In the genomic region with DNA sequence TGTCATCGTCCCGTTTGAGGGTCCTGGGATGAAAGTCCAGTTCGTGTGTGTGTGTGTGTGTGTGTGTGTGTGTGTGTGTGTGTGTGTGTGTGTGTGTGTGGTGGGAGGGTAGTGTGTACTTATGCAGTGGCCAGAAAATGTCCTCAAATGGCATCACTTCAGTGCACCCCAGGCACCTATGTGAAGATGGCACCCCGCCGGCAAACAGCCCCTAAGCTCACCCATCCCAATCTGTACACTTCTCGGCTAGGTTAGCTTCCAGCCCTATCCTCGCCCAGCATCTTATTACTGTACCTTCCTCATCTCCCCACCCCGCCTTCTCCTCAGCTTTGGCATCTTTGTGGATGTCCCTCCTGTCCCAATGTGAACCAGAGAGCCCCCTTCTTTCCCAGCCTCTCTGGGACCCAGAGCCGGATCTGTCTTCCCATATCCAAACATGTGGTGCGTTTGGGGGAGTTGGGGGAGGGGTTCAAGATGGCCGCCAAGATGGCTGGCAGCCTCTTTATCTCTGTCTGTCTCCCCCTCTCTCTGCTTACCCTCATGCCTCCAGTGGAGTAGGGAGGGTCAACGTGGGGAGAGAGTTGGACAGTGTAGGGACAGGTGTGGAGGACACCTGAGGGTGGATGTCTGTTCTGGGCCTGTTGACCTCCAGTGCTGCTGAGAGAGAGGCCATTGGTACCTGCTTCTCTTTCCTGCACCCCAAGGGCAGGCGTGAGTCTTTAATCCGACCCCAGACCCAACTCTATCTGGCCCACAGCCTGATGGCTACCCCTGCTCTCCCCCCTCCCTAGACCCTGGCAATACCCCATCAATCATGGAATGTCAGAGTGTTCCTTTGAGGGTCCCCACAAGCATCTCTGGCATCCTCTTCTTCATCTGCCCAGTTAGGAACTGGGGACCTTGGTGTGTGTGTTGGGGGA, we compare ENCODE assay signal across 9 mouse cellular contexts. TPM values are rescaled to one million over a fixed set of nuclear protein-coding genes. Genes with fewer than 3 reads are reported as not detected.
A peak's percentile ranks its signal among the peaks of the same experiment; 100 is the strongest.
DNase-seq lines count a peak whose midpoint lies in the region; ATAC-seq and TF ChIP-seq lines count a peak whose summit lies in the region.
"Had no signal": no experiment of that assay in that cellular context is flagged by ENCODE, and none has a peak within 500 bp of the region (broad histone marks: within the 10 kb centered on the region; RNA-seq: fewer than 3 reads in every experiment).

No protein-coding gene starts in this region.

- no peak overlapping the region for H3ac ChIP-seq in C2C12 (ENCODE audit: control insufficient read depth, insufficient read length, low read depth)

- no peak for ATAC-seq in heart, embryonic 11.5 days (replicated peaks; ENCODE audit: insufficient number of reproducible peaks, low FRiP score, low TSS enrichment)
- ATAC-seq in embryonic facial prominence, embryonic 13.5 days (ENCODE audit: insufficient number of reproducible peaks, insufficient read depth, low FRiP score, low TSS enrichment, low read depth): no peak
- no peak for ATAC-seq in limb, embryonic 13.5 days (ENCODE audit: low FRiP score, low read depth)

- peak overlapping the region; percentile 98 for H3K4me2 ChIP-seq in heart, embryonic 11.5 days
- peak overlapping the region; percentile 74 for H3K4me2 ChIP-seq in embryonic facial prominence, embryonic 13.5 days
- H3K4me2 ChIP-seq in limb, embryonic 13.5 days (replicated peaks): peak overlapping the region; percentile 83

- no peaks in the 10 kb centered on the region for H3K79me3 ChIP-seq in C2C12 (ENCODE audit: low read depth)

- H3K79me2 ChIP-seq in C2C12 (ENCODE audit: control insufficient read depth, insufficient read depth): no peaks in the 10 kb centered on the region

- no peaks in the 10 kb centered on the region for H3K36me3 ChIP-seq in heart, embryonic 11.5 days (ENCODE audit: control insufficient read depth, insufficient read depth, low read length)
- H3K36me3 ChIP-seq in C2C12 (ENCODE audit: control insufficient read depth, insufficient read depth): no peaks in the 10 kb centered on the region
- H3K36me3 ChIP-seq in embryonic facial prominence, embryonic 13.5 days: peaks cover 14% of the 10 kb centered on the region
- H3K36me3 ChIP-seq in limb, embryonic 13.5 days: peaks cover 15% of the 10 kb centered on the region
- H3K36me3 ChIP-seq in small intestine, adult 2 months (ENCODE audit: control insufficient read depth, insufficient read depth, low read length): no peaks in the 10 kb centered on the region

- no peak for DNase-seq in heart, postnatal 4 days
- DNase-seq in urinary bladder, postnatal 4 days (ENCODE audit: low spot score in 2 of 2): no peak
- DNase-seq in adrenal gland, postnatal 4 days (ENCODE audit: low spot score in 2 of 2): no peak

- no peak overlapping the region for H3K27ac ChIP-seq in heart, embryonic 11.5 days (ENCODE audit: low read depth, low read length)
- H3K27ac ChIP-seq in embryonic facial prominence, embryonic 13.5 days: peak overlapping the region; percentile 98
- H3K27ac ChIP-seq in limb, embryonic 13.5 days: peak overlapping the region; percentile 99; the same call in 1 of the 2 replicates
- no peak overlapping the region for H3K27ac ChIP-seq in small intestine, adult 2 months (ENCODE audit: insufficient read depth, low read depth, low read length)

- H3K9ac ChIP-seq in heart, embryonic 11.5 days (ENCODE audit: low read depth, low read length): peak overlapping the region; percentile 88; the same call in 1 of the 2 replicates
- peak overlapping the region; percentile 94 for H3K9ac ChIP-seq in embryonic facial prominence, embryonic 13.5 days
- H3K9ac ChIP-seq in limb, embryonic 13.5 days: peak overlapping the region; percentile 94

- H3K4me3 ChIP-seq in heart, embryonic 11.5 days (ENCODE audit: low read depth, low read length): peak overlapping the region; percentile 89
- peak overlapping the region; percentile 41 for H3K4me3 ChIP-seq in C2C12 (ENCODE audit: insufficient read depth, poor library complexity, severe bottlenecking)
- peak overlapping the region; percentile 97 for H3K4me3 ChIP-seq in embryonic facial prominence, embryonic 13.5 days
- peak overlapping the region; percentile 99 for H3K4me3 ChIP-seq in limb, embryonic 13.5 days
- peak overlapping the region; percentile 77 for H3K4me3 ChIP-seq in small intestine, adult 2 months (ENCODE audit: low read depth, low read length)

- no peak for TF ChIP-seq CTCF in C2C12 (IDR thresholded peaks at IDR 0.05; ENCODE audit: control insufficient read depth, insufficient read depth, insufficient read length)
- TF ChIP-seq CTCF in small intestine, adult 2 months (IDR thresholded peaks at IDR 0.05; ENCODE audit: extremely low read depth, insufficient read length, insufficient replicate concordance, low read depth, low read length): no peak

- TF ChIP-seq POLR2A in small intestine, adult 2 months (IDR thresholded peaks at IDR 0.05; ENCODE audit: low read depth, low read length): no peak

- peaks cover 4% of the 10 kb centered on the region for H3K27me3 ChIP-seq in heart, embryonic 11.5 days (ENCODE audit: control insufficient read depth, insufficient read depth, low read length)
- no peaks in the 10 kb centered on the region for H3K27me3 ChIP-seq in C2C12 (ENCODE audit: control insufficient read depth, insufficient read depth, insufficient read length)
- H3K27me3 ChIP-seq in embryonic facial prominence, embryonic 13.5 days: 0 out of 2 replicates have a peak, but pooled peaks cover 3% of the 10 kb centered on the region
- no peaks in the 10 kb centered on the region for H3K27me3 ChIP-seq in limb, embryonic 13.5 days
- H3K27me3 ChIP-seq in small intestine, adult 2 months (ENCODE audit: control insufficient read depth, insufficient read depth, low read length): peaks cover 20% of the 10 kb centered on the region

- peaks cover 51% of the 10 kb centered on the region for H3K4me1 ChIP-seq in heart, embryonic 11.5 days (ENCODE audit: control insufficient read depth, insufficient read depth, low read length)
- peaks cover 66% of the 10 kb centered on the region for H3K4me1 ChIP-seq in embryonic facial prominence, embryonic 13.5 days
- H3K4me1 ChIP-seq in limb, embryonic 13.5 days: peaks cover 72% of the 10 kb centered on the region
- H3K4me1 ChIP-seq in small intestine, adult 2 months (ENCODE audit: control insufficient read depth, insufficient read depth, insufficient read length, low read length): peaks cover 3% of the 10 kb centered on the region; the same call in 1 of the 2 replicates

- WGBS in heart, embryonic 11.5 days (ENCODE audit: insufficient replicate concordance): 7% methylated on average over 14 of the region's 14 CpGs
- 9% methylated on average over 14 of the region's 14 CpGs for WGBS in embryonic facial prominence, embryonic 13.5 days
- 13% methylated on average over 14 of the region's 14 CpGs for WGBS in limb, embryonic 13.5 days
- WGBS in small intestine, adult 2 months: 27% methylated on average over 14 of the region's 14 CpGs

- H3K9me3 ChIP-seq in heart, embryonic 11.5 days (replicated peaks; ENCODE audit: control insufficient read depth, low read length): no peaks in the 10 kb centered on the region
- no peaks in the 10 kb centered on the region for H3K9me3 ChIP-seq in embryonic facial prominence, embryonic 13.5 days
- H3K9me3 ChIP-seq in limb, embryonic 13.5 days: no peaks in the 10 kb centered on the region
- H3K9me3 ChIP-seq: G1E had no signal

TF ChIP-seq in C2C12, 6 proteins besides CTCF, POLR2A, EP300 and RAD21:
- no peak for TF ChIP-seq MYOD1 (IDR thresholded peaks at IDR 0.05; ENCODE audit: control insufficient read depth, insufficient read length, low read depth)
- TF ChIP-seq MYOG (IDR thresholded peaks at IDR 0.05; ENCODE audit: control insufficient read depth, extremely low read depth, insufficient read length): no peak
- TF ChIP-seq CEBPB (IDR thresholded peaks at IDR 0.05; ENCODE audit: low read depth): no peak
- no peak for TF ChIP-seq USF1 (IDR thresholded peaks at IDR 0.05; ENCODE audit: low read depth)
- no peak for TF ChIP-seq FOSL1 (IDR thresholded peaks at IDR 0.05; ENCODE audit: insufficient read depth, low read length, poor library complexity, severe bottlenecking)
- no peak for TF ChIP-seq MAX (IDR thresholded peaks at IDR 0.05)
TF ChIP-seq in C2C12: peak in this region for 0.

RNA-seq across cellular contexts. Expression of a gene that starts 1.9 kb away (rescaled TPM):
- polyA plus RNA-seq in heart, embryonic 11.5 days (2014; fragmentation: Nextera tagmentation; extraction: Ambion mirVana): 10.2 and 13.5 TPM in 2 replicates
- total RNA-seq in heart, postnatal 4 days (2021): 10 to 100 TPM; 37.5 to 39.8 TPM
- polyA plus RNA-seq in C2C12 (2012; fragmentation: generic; extraction: Trizol): 16.6 TPM
- 30.5 and 31.6 TPM in 2 replicates for polyA plus RNA-seq in embryonic facial prominence, embryonic 13.5 days (2015; fragmentation: Nextera tagmentation; extraction: Ambion mirVana)
- 28.1 and 29.3 TPM in 2 replicates for polyA plus RNA-seq in limb, embryonic 13.5 days (2015; fragmentation: Nextera tagmentation; extraction: Ambion mirVana)
- polyA plus RNA-seq in small intestine, adult 2 months (2012; rRNA removed): 16.0 and 19.1 TPM in 2 replicates
- 100 to 1,000 TPM; 103 to 109 TPM for total RNA-seq in adrenal gland, postnatal 4 days (2021)

RNA-seq across cellular contexts. Expression of a gene that starts 53.2 kb away (rescaled TPM):
- 0.58 and 0.76 TPM in 2 replicates for polyA plus RNA-seq in heart, embryonic 11.5 days (2014; fragmentation: Nextera tagmentation; extraction: Ambion mirVana)
- under 1 TPM; 0.27 to 0.41 TPM for total RNA-seq in heart, postnatal 4 days (2021)
- polyA plus RNA-seq in C2C12 (2012; fragmentation: generic; extraction: Trizol): 0.08 TPM
- polyA plus RNA-seq in embryonic facial prominence, embryonic 13.5 days (2015; fragmentation: Nextera tagmentation; extraction: Ambion mirVana): 0.55 and 0.63 TPM in 2 replicates
- 0.40 and 0.43 TPM in 2 replicates for polyA plus RNA-seq in limb, embryonic 13.5 days (2015; fragmentation: Nextera tagmentation; extraction: Ambion mirVana)
- 0.43 and 0.44 TPM in 2 replicates for polyA plus RNA-seq in small intestine, adult 2 months (2012; rRNA removed)
- under 1 TPM; 0.62 to 0.70 TPM for total RNA-seq in adrenal gland, postnatal 4 days (2021)

RNA-seq across cellular contexts. Expression of a gene that starts 53.5 kb away (rescaled TPM):
- polyA plus RNA-seq in heart, embryonic 11.5 days (2014; fragmentation: Nextera tagmentation; extraction: Ambion mirVana): 69.4 and 72.2 TPM in 2 replicates
- total RNA-seq in heart, postnatal 4 days (2021): 10 to 100 TPM; 25.8 to 26.1 TPM
- 140 TPM for polyA plus RNA-seq in C2C12 (2012; fragmentation: generic; extraction: Trizol)
- 58.0 and 61.3 TPM in 2 replicates for polyA plus RNA-seq in embryonic facial prominence, embryonic 13.5 days (2015; fragmentation: Nextera tagmentation; extraction: Ambion mirVana)
- polyA plus RNA-seq in limb, embryonic 13.5 days (2015; fragmentation: Nextera tagmentation; extraction: Ambion mirVana): 51.4 and 52.9 TPM in 2 replicates
- polyA plus RNA-seq in small intestine, adult 2 months (2012; rRNA removed): 7.8 and 22.1 TPM in 2 replicates
- total RNA-seq in adrenal gland, postnatal 4 days (2021): 10 to 100 TPM; 16.9 to 20.1 TPM

Comparison
In these comparisons a context has a peak if more than half of its experiments do, and no peak if none do; other contexts are left out.
1. H3K27ac ChIP-seq: peak in embryonic facial prominence, embryonic 13.5 days (single experiment) and limb, embryonic 13.5 days (single experiment); none in heart, embryonic 11.5 days (single experiment) and small intestine, adult 2 months (single experiment).
2. H3K4me3 ChIP-seq: peak in every context shown above with its lines; median percentile 99 in limb, embryonic 13.5 days; 97 in embryonic facial prominence, embryonic 13.5 days; 89 in heart, embryonic 11.5 days; 77 in small intestine, adult 2 months; 41 in C2C12.
3. Peak in every context shown above with its lines, with median percentiles within 50 percentile points of each other: H3K4me2 ChIP-seq and H3K9ac ChIP-seq.